In the genomic region with DNA sequence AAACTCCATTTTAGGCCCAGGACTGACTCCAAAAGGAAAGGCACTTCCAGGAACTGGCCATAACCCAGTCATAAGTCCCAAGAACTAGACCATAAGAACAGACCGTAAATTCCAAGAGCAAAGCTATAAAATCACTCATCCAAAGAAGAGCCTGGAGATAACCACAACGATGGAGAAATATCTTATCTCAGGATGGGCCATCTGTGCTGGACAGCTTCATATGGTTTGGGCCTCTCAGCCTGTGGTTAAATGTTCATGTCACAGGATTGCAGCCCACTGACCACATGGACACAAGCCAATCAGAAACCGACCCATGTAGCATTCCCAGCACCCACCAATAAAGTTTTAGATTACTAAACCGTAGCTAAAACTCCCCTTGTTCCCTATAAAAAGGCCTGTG, we compare ENCODE assay signal across 23 mouse cellular contexts. TPM values are rescaled to one million over a fixed set of nuclear protein-coding genes. Genes with fewer than 3 reads are reported as not detected.
DNase-seq lines count a peak whose midpoint lies in the region; ATAC-seq and TF ChIP-seq lines count a peak whose summit lies in the region.
"Had no signal": no experiment of that assay in that cellular context is flagged by ENCODE, and none has a peak within 500 bp of the region (broad histone marks: within the 10 kb centered on the region; RNA-seq: fewer than 3 reads in every experiment).

No protein-coding gene starts in this region.

- no peaks in the 10 kb centered on the region for H3K79me3 ChIP-seq in C2C12 (ENCODE audit: low read depth)

- no peaks in the 10 kb centered on the region for H3K27me3 ChIP-seq in C2C12 (ENCODE audit: control insufficient read depth, insufficient read depth, insufficient read length)
- H3K27me3 ChIP-seq in myocyte (ENCODE audit: control insufficient read depth, insufficient read depth, insufficient read length): no peaks in the 10 kb centered on the region
- H3K27me3 ChIP-seq: CH12.LX, Patski had no signal

- no peak for ATAC-seq in frontal cortex, adult (ENCODE audit: low TSS enrichment)
- ATAC-seq: activated CD4-positive, CD25-positive, alpha-beta regulatory T cell, adult 4 months; CD4-positive, CD25-positive, alpha-beta regulatory T cell, adult 4 months; Patski had no signal

- peak overlapping the region; percentile 31 for H3K4me2 ChIP-seq in myocyte (ENCODE audit: low read depth)

- DNase-seq in heart, adult 11 months: peak; percentile 49
- no peak for DNase-seq in heart, adult 8-10 months (ENCODE audit: low spot score)
- DNase-seq in 416B (ENCODE audit: low read depth): peak; percentile 8
- no peak for DNase-seq in frontal cortex, postnatal 14 days (ENCODE audit: low spot score in 2 of 2)
- no peak for DNase-seq in cerebellum, adult 18-20 months
- DNase-seq: adrenal gland, adult 2 months; adrenal gland, adult 8-10 months; adrenal gland, postnatal 10 days; adrenal gland, postnatal 14 days; adrenal gland, postnatal 25 days; adrenal gland, postnatal 36 days; B cell, adult 2 months; cerebellum, adult 11 months; cerebellum, adult 11-12 months; cerebellum, adult 2 months; cerebellum, adult 8-10 months had no signal

- no peak for TF ChIP-seq POLR2A in myocyte (IDR thresholded peaks at IDR 0.05; ENCODE audit: insufficient read length, low read depth)

- no peaks in the 10 kb centered on the region for H3K79me2 ChIP-seq in C2C12 (ENCODE audit: control insufficient read depth, insufficient read depth)
- H3K79me2 ChIP-seq in myocyte (ENCODE audit: control insufficient read depth, insufficient read depth): no peaks in the 10 kb centered on the region

- H3ac ChIP-seq in C2C12 (ENCODE audit: control insufficient read depth, insufficient read length, low read depth) (no peak overlapping the region), myocyte (ENCODE audit: control insufficient read depth, insufficient read length) (no peak overlapping the region)

- H3K36me3 ChIP-seq in C2C12 (ENCODE audit: control insufficient read depth, insufficient read depth) (peaks cover 18% of the 10 kb centered on the region), myocyte (ENCODE audit: control insufficient read depth, insufficient read depth) (peaks cover 34% of the 10 kb centered on the region)

- no peak for TF ChIP-seq CTCF in C2C12 (IDR thresholded peaks at IDR 0.05; ENCODE audit: control insufficient read depth, insufficient read depth, insufficient read length)

- H3K4me3 ChIP-seq in C2C12 (ENCODE audit: insufficient read depth, poor library complexity, severe bottlenecking) (no peak overlapping the region), myocyte (no peak overlapping the region)

TF ChIP-seq in C2C12, 6 proteins besides CTCF, POLR2A, EP300 and RAD21:
- no peak for TF ChIP-seq FOSL1 (IDR thresholded peaks at IDR 0.05; ENCODE audit: insufficient read depth, low read length, poor library complexity, severe bottlenecking)
- no peak for TF ChIP-seq MAX (IDR thresholded peaks at IDR 0.05)
- TF ChIP-seq MYOG (IDR thresholded peaks at IDR 0.05; ENCODE audit: control insufficient read depth, extremely low read depth, insufficient read length): no peak
- TF ChIP-seq CEBPB (IDR thresholded peaks at IDR 0.05; ENCODE audit: low read depth): peak; percentile 47
- peak; percentile 33 for TF ChIP-seq USF1 (IDR thresholded peaks at IDR 0.05; ENCODE audit: low read depth)
- peak; percentile 66 for TF ChIP-seq MYOD1 (IDR thresholded peaks at IDR 0.05; ENCODE audit: control insufficient read depth, insufficient read length, low read depth)

TF ChIP-seq in myocyte, 11 proteins besides CTCF, POLR2A, EP300 and RAD21:
- TF ChIP-seq USF1 (IDR thresholded peaks at IDR 0.05; ENCODE audit: low read depth) (no peak), REST (IDR thresholded peaks at IDR 0.05; ENCODE audit: insufficient read depth, insufficient read length) (no peak), SRF (IDR thresholded peaks at IDR 0.05; ENCODE audit: control insufficient read depth, insufficient read length, low read depth) (no peak), MAX (IDR thresholded peaks at IDR 0.05; ENCODE audit: low read depth) (no peak), TCF12 (IDR thresholded peaks at IDR 0.05; ENCODE audit: insufficient read depth, poor library complexity, severe bottlenecking) (no peak), POLR2AphosphoS2 (IDR thresholded peaks at IDR 0.05; ENCODE audit: insufficient read length, low read depth) (no peak), MYOD1 (IDR thresholded peaks at IDR 0.05; ENCODE audit: control insufficient read depth in 1 of 3, insufficient read length in 2 of 3, low read depth in 2 of 3) (peak in 2 of 3 experiments; percentile 29 to 58), TCF3 (IDR thresholded peaks at IDR 0.05; ENCODE audit: insufficient read length, low read depth) (no peak), E2F4 (IDR thresholded peaks at IDR 0.05; ENCODE audit: insufficient read depth) (no peak), CEBPB (IDR thresholded peaks at IDR 0.05; ENCODE audit: insufficient read depth, poor library complexity, severe bottlenecking) (peak; percentile 57; the same call in 1 of the 2 replicates), MYOG (IDR thresholded peaks at IDR 0.05; ENCODE audit: control insufficient read depth in 1 of 3, insufficient read depth in 1 of 3, insufficient read length in 2 of 3, low read depth in 2 of 3) (no peak)

RNA-seq across cellular contexts. Expression of a gene that starts 18.1 kb away (rescaled TPM):
- 100 to 1,000 TPM; 114 to 261 (median 181) TPM for total RNA-seq in heart, adult 8-10 months (2022)
- polyA plus RNA-seq in C2C12 (2012; fragmentation: generic; extraction: Trizol) (36.0 TPM), myocyte (2012; fragmentation: generic; extraction: Trizol) (68.7 TPM)

Comparison
In these comparisons a context has a peak if more than half of its experiments do, and no peak if none do; other contexts are left out.
1. DNase-seq: peak in heart, adult 11 months (single experiment) and 416B (single experiment); none in heart, adult 8-10 months (single experiment), frontal cortex, postnatal 14 days (0 of 2) and cerebellum, adult 18-20 months (0 of 2).